Mouse (Mus musculus): Measurements from ENCODE around the gene Tex29.

Tex29 gene

DNA sequence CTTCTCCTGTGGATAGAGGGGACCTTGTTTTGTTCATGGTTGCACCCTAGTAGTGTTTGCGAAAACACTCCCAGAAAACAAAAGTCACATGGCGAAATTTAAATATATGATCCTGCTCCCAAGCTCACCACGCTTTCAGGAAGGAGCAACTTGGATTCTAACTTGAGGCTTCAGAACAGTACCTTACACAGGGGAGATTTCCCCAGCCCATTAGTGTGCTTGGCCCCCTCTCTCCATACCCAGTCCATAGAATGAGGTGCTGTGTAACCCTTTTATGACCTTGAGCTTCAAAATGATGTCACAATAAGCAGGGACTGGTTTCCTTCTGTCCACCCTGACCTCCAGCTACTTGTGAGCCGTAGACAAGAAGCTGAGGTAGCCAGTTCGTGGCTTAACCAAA is at the start of gene Tex29:
Gene Tex29 (plus strand): TSS at position 301 of the 400 bp plus-strand sequence.
- no peak for DNase-seq (ENCODE audit: low spot score)

DNA sequence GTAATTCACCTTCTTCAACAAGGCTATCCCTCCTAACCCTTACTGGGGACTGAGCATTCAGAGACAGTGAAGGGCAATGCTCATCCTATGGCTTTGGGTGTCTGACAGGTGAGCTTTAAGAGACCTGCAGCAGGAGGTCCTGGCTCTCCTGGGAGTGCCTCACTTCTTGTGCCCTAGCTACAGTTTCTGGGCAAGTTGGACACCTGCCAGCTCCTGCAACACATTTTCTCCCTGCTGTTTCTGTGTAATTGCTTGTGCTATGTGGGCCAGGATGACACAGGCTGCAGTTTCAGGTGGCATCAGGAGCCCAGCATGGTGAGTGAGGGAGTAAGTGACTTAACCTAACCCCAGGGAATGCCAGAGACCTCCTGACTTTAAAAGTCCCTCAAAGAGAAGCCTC is 45.3 kb upstream of the Tex29 start:
- peak; percentile 17 for DNase-seq (ENCODE audit: low spot score)

DNA sequence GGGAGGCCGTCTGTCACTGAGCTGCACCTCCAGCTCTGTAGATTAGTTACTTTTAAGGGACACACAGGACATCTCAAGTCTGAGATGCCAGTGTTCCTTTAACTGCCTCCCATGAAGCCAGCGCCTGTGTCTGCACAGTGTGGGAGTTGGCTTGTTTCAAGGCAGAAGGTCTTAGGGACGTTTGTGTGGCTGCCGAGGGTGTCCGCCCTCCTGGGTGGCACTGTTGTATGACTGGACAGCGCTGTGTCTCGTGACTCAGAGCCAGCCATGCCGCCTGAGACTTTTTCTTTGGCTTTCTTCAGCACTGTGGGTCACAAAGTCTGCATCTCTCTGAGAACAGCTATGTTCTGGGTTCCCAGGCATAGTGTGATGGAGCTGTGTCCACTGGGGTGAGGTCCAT is 43.1 kb upstream of the Tex29 start:
- no peak for DNase-seq (ENCODE audit: low spot score)

DNA sequence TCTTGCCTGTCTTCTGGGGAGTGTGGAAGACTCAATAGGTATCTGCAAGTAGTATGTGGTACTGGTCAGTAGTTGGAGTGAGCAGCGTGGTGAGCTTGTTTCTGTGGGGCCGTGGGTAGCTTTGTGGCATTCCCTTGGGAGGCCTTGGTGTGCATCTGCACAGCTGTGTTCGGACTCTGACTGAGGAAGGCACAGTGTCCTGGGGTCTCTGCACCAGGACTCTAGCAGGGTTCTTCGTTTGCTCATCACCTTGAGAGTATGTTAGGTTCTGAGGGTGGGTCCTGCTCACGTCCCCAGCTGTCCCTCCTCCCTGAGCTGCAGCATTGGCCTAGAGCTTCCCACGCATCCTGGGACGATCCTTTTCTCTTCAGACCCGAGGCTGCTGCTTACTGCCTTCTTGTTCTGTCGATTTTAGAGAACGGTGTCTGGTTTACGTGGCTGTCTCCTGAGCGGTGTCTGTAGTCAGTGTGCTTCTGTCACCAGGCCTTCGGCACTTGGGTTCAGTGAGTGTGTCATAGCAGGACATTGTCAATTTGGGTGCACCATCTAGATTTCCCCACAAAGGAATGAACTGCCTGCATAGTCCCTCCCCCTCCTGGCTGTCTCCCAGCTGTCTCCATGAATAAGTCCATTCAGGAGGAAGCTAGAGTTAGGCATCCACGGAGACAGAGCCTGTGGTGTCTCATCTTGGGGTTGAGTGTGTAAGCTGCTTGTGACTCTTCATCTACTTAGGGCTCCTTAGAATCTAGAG is 42.4 kb upstream of the Tex29 start:
- no peak for DNase-seq (ENCODE audit: low spot score)

DNA sequence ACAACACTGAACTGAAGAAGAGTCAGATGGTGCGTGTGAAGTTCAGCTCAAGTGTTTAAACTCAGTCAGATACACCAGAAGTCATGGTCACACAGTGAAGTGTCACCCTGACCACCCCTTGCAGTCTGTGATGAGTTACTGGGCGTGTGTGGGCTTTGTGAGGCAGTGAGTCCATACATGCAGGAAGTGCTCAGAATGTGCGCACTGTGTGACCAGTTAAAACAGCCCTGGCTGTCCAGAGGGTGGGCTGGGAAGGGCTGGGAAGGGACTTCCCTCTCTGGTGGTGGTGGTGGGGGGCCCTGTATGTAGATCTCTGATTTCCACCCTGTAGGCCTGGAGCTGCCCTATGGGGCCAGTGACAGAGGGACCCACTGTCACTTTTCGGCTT is 41.8 kb upstream of the Tex29 start:
- no peak for DNase-seq (ENCODE audit: low spot score)

DNA sequence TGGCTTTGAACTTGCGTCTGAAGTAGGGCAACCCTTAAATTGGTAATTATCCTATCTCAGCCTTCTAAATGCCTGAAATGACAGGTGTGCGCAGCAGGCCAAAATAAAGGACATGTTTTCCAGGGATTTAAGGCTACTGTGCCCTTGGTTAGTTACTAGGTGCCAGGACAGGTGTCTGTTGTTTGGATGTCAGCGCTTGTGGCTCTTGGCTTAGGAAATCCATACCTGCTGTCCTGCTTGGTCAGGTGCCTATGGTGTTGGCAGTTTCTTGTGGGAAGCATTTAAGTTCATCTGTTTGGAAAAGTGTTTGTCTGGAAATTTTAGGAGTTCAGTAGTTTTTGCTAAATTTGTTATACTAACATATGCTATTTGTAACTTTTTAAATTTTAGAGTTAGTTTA is 41.2 kb upstream of the Tex29 start:
- DNase-seq (ENCODE audit: low spot score), result no peak

DNA sequence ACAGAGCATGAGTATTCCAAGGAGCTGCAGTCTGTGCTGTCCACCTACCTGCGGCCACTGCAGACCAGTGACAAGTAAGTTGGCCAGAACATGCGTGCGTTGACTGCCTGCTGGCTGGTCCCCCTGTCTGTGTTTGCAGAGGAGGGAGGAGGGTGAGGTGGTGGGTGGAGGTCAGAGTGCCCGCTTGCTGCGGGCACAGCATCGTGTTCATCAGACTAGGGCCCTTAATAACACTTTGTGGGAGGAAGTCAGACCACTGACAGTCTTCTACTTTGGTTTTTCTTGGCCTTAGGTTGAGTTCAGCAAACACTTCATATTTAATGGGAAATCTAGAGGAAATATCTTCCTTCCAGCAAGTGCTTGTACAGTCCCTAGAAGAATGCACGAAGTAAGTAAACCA is 39.8 kb upstream of the Tex29 start:
- DNase-seq (ENCODE audit: low spot score), result no peak

DNA sequence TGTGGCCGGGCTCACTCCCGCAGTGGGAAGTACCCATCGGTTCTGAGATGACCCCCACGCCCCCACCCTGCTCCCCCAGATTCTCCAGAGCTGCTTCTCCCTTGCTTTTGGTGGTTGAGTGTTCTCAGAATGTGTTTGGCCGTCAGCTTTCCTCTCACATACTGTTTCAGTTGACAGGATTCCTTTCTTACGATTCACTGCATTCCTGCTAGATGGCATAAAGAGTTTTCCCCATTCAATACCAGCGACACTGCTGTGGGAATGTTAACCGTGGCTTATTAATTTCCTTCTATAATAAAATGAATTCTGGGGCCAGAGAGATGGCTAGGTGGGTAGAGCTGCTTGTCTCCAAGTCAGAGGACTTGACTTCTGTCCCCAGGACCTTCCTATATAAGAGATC is 38.7 kb upstream of the Tex29 start:
- no peak for DNase-seq (ENCODE audit: low spot score)

DNA sequence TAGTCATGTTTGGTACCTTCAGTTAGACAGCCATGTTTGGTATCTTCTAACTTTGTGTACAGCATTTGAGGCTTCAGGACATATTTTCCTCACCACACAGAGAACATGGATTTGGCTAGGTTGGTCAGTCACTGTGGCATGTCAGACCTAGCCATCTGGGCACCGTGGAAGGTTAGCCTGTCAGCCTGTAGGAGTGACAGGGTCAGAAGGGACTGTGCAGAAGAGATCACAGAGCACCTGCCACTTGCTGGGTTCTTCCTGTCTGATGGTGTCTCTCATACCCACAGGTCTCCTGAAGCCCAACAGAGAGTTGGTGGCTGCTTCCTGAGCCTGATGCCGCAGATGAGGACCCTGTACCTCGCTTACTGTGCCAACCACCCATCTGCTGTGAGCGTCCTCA is 35.4 kb upstream of the Tex29 start:
- no peak for DNase-seq (ENCODE audit: low spot score)

DNA sequence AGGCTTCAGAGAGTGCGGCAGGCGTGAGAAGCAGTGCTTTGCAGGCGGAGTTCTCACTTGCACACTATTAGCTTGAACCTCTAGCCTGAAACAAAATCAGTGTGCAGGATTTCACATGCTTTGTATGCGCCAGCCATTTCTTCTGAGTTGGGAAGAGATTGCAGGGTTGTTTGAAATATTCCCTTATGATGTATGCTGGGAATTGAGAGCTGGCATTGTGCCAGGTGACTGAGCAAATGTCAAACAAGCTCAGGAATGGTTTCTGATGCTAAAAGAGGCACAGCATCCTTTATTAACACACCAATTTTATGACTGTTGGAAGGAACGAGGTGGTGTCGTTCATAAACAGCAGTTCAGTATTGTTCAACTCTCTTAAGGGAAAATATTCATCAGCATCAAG is 34.0 kb upstream of the Tex29 start:
- DNase-seq (ENCODE audit: low spot score), result no peak

DNA sequence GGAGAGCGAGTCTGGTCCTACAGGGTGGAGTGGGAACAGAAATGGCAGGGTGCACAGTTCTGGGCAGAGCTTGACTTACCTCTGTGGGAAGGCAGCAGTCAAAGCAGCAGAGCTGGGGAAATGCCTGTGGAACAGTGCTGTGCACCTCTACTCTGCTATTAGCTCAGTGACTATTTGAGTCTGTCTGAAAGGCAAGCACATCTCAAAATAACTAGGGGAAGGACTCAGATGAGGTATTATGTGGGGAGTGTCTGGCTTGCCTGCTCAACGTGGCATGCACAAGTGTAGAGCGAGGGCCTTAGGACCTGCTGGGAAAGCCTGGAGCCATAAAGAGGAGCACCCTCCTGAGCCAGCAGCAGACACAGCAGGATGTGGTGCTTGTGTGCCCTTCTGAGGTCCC is 32.9 kb upstream of the Tex29 start:
- no peak for DNase-seq (ENCODE audit: low spot score)

DNA sequence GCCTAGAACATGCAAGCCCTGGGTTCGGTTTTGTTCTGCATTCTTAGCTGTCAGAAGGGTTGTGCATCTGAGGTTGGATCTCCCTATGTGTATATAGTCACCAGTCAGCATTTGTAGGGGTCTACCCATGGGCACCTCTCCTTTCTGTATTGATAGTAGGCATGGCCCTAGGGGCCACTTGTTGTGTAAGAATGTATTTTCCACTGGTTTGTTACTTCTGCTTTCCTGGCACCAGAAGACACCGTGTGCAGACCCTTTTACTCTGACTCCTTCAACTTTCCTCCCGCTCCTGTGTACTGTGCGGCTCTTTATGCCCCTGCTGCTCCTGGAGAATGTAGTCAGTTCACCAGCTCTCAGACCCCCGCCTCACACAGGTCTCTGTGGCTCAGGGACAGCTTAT is 32.2 kb upstream of the Tex29 start:
- DNase-seq (ENCODE audit: low spot score), result no peak

DNA sequence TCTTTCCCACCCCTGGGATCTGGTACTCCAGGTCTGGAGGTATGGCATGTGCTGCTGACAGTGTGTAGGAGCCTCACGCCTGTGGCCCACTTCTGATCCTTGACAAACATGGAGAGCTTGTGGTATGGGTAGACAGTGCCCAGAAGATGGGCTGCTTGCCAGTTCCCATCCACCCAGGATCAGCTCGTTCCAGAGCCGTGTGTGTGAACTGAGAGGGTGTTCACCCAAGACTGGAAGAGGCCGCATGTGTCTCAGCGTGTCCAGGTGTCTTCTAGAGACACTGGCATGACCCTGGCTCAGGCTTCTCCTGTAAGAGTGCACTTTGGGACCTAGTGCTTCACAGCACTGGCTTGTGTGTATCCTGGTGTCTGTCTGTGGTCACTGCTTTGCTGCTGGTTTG is 29.8 kb upstream of the Tex29 start:
- DNase-seq (ENCODE audit: low spot score), result no peak

DNA sequence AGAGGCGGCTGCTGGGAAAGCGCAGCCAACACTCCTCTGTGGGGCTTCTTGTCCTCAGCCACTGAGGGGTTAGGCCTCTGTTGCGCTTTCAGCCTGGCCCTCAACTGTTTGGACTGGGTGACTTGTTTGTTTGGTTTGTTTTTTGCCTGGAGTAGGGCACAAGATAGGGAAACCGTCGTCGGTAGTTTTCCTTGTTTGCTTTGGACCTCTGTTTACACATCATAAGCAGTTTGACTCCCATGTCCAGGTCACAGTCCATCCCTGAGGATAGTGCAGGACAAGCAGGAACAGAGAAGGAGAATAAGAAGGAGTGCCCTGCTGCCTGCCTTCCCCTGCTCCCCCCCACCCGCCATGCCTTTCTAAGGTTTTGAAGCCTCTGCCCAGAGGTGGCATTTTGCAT is 26.5 kb upstream of the Tex29 start:
- DNase-seq (ENCODE audit: low spot score), result no peak

DNA sequence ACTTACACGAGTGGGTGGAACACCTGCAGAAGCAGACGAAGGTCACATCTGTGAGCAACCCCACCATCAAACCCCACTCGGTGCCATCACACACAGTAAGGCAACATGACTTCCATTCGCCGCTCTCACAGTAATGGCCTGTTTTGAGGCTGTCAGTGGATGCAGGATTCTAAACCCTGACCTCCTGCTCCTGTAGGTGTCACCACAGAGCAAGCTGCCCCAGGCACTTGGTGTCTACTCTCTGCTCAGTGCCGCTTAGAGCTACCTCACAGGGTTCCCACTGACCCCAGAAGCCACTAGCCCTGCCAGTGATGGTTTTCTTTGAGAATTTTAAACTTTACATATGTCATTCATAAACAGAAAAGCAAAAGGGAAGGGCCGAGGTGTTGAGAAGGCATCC is 25.1 kb upstream of the Tex29 start:
- DNase-seq (ENCODE audit: low spot score), result no peak

DNA sequence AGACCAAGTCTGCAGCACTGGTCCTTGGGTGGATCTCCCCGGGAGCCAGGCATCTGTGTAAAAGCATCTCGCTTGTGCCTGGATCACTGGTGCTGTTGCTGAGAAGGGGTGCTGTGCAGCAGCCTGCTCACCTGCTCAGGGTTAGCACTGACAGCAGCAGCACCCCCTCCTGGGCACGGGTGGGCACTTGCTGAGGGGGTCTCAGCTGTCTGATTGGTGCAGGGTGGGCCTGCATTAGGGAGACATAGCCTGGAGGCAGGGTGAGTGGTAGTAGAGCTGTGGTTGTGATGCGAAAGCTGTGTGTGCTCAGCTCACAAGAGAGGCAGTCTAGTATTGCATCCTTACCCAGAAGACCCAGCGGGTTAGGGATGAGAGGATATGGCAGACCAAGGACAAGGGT is 20.1 kb upstream of the Tex29 start:
- no peak for DNase-seq (ENCODE audit: low spot score)

DNA sequence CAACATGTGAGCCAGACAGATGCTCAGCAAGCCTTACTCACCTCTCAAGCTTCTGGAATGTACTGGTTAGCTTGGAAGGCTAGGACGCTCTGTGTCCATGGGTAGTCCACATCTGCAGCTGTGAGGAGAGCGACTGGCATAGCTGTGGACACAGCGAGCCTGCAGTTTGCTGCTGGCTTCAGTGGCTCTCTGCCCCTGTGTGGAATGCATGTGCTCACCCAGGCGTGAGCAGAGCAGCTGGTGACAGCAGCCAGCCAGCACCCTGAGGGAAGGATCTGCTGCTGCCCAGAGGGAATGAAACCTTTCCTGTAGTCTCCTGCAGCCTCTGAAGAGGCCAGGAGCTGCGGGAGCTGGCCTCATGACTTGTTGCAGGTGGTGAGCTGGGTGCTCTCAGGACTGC is 19.7 kb upstream of the Tex29 start:
- no peak for DNase-seq (ENCODE audit: low spot score)

DNA sequence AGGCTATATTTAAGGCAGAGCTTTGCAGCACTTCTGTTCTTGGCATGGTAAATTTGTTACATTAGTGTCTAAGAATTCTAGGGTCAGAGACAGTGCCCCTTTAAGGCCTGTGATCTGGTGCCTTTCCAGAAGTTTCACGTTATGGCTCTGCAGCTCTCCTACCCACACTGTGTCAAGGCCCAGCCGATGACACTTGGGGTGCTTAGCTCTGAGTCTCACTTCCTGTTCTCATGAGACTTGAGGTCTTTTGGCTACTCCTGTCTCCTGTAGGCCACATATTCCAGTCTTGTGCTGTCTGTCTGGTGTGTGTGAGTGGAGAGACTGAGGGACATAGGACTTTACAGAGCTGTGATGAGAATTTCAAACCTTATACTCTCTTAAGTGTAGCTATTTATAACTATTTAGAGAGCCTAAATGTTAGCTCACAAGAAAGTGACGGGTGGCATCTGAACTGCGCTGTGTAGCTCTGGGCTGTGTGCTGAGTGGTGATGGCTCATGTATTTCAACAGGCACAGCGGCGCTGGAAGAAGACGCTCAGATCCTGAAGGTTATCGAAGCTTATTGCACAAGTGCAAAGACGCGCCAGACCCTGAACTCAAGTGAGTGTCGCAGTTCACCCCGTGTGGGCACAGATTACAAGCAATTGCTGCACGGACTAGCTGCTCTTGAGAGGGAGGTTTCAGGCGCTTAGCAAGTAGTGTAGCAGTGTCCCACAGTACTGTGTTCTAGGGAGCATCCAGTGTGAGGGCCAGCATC is 18.6 kb upstream of the Tex29 start:
- DNase-seq (ENCODE audit: low spot score), result no peak

DNA sequence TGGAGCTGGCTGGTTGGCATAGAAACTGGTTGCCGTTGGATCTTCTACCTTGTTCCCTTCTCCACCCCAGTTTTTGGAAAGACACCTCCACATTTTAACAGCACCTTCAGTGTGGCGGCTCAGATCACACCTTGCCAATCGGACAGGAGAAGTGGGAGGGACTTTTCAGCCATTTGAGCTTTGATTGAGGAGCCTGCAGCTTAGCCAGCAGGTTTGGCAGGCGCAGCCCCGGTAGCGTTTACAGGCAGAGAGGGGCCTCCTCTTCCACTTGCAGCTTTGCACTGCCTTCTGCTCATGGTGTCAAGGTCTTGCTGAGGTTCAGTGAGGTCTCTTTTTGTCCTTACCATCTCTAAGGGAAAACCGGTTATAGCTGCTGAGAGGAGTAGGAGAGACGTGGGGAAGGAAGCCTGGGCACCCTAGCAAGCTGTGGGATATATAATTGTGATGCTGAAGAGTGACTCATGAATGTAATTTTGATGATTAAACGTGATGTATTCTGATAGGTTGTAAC is 17.7 kb upstream of the Tex29 start:
- no peak for DNase-seq (ENCODE audit: low spot score)

DNA sequence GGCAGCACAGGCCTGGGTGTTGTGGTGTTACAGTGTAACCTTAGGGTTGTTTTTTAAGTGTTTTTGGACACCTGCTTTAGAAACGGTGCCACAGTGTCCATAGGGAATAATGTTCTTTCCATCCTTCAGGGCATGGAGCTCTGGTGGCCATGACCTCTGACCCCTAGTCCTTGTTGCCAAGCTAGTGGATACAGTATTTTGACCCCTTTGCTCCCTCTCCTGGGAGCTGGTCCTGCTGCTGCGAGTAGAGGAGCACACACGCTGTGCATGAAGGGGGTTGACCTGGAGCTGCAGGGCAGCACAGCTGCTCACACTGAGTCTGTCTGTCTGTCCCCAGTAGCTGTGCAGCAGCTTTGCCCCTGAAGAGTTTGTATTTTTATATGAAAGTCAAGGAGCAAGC is 14.5 kb upstream of the Tex29 start:
- no peak for DNase-seq (ENCODE audit: low spot score)

DNA sequence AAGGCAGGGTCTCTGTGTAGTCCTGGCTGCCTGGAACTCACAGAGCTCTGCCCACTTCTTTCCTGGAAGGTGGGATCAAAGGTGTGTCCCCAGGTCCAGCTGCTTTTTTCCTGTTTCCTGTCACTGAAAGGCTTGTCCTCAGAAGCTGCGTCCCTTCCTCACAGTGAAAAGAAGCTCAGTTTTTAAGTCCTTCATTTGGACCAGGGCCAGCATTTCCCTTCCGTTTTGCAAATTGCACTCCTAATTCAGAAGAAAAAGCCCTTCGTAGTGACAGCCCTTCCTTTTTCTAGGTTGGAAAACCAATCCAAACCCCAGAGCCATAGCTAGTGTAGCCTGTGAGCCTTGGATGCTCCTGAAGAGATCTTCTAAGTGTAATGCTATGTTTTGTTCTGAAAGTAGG is 13.0 kb upstream of the Tex29 start:
- no peak for DNase-seq (ENCODE audit: low spot score)

DNA sequence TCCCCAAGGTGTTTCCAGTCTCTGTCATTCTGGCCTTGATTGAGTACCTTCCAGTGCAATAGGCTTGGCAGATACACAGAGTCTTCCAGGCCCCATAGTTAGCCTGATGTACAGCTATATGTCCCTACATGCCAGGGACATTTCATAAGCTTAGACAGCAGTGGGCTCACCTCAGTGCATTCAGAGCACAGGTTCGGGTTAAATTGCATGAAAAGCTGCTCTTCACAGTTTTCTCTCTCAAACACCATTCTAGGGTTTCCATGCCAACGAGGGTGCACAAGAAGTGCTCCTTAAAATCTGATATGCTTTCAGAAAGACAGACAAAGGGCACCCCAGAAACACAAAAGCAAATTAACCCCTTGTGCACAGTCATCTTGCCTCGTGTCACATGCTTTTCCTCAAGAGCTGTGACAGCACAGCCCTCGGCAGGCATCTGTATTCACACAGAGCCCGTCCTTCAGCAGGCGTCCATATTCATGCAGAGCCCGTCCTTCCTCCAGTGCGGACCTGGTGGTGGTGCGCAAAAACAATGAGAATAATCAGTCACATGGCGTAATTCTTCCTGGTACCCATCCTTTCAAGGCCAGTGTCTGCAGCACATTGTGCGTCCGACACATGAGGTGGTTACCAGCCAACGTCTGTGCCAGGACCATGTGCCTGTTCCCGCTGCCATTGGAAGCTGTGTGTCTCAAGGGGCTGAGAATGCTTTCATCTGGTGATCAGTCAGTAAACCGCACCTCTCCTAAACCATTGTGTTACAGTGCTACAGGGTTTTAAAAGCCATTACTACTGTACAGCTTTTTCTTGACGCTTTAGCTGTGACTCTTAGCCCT is 9.8 kb upstream of the Tex29 start:
- DNase-seq (ENCODE audit: low spot score), result no peak

DNA sequence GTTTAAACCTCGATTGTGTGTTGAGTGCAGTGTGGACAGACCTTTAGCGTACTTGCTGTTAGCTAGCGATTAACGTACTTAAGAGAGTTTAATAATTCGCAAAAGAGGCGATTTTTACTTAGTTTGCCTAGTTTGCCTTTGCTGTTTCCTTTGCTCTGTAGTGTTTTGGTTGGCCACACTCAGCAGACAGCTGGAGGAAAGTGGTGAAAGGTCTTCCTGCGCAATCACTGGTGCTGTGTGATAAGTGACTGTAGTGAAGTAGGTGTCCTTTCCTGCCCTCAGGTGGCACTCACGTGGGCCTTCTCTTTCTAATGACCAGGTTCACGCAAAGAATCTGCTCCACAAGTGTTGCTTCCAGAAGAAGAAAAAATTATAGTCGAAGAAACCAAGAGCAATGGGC is 9.1 kb upstream of the Tex29 start:
- DNase-seq (ENCODE audit: low spot score), result no peak
